Mouse (Mus musculus): Measurements from ENCODE around the gene Slc34a1. TPM values are rescaled to one million over a fixed set of nuclear protein-coding genes. Genes with fewer than 3 reads are reported as not detected.
A peak's percentile ranks its signal among the peaks of the same experiment; 100 is the strongest.

Gene Slc34a1
- polyA plus RNA-seq, 1 experiment: not detected

GRCm38 (mm10) chr13:55463399-55464026, 65.5 kb downstream of the Slc34a1 start:
- Histone ChIP-seq H3K27ac (ENCODE audit: insufficient read depth, low read length) (no peak overlapping the region), H3K4me1 (ENCODE audit: control insufficient read depth, insufficient read depth, low read length) (no peaks in the 10 kb centered on the region), H3K27me3 (ENCODE audit: control insufficient read depth, insufficient read depth, low read length) (no peaks in the 10 kb centered on the region), H3K4me3 (replicated peaks; ENCODE audit: insufficient read depth, low read depth, low read length) (peak overlapping the region; percentile 41)
- WGBS: 21% methylated on average over 14 of the region's 14 CpGs
- DNase-seq: no peak
- TF ChIP-seq POLR2A (IDR thresholded peaks at IDR 0.05; ENCODE audit: borderline replicate concordance, insufficient read depth, low read length) (no peak), CTCF (IDR thresholded peaks at IDR 0.05; ENCODE audit: borderline replicate concordance, insufficient read depth, low read depth, low read length) (no peak)

GRCm38 (mm10) chr13:55464027-55464884, 66.3 kb downstream of the Slc34a1 start, which contains the start of gene Prr7:
TSS of gene Prr7 (plus strand) at chr13:55464267.
- Histone ChIP-seq H3K27ac (ENCODE audit: insufficient read depth, low read length) (no peak within 1 kb of the TSS), H3K4me3 (replicated peaks; ENCODE audit: insufficient read depth, low read depth, low read length) (peak within 1 kb of the TSS; percentile 61), H3K4me1 (ENCODE audit: control insufficient read depth, insufficient read depth, low read length) (peaks cover under 1% of the 10 kb centered on the region; the same call in 1 of the 2 replicates), H3K27me3 (ENCODE audit: control insufficient read depth, insufficient read depth, low read length) (no peaks in the 10 kb centered on the region)
- WGBS: 1% methylated on average over 74 of the region's 84 CpGs
- peak; percentile 56 to 57 for DNase-seq
- no peak for TF ChIP-seq CTCF (IDR thresholded peaks at IDR 0.05; ENCODE audit: borderline replicate concordance, insufficient read depth, low read depth, low read length)
- TF ChIP-seq POLR2A (IDR thresholded peaks at IDR 0.05; ENCODE audit: borderline replicate concordance, insufficient read depth, low read length): no peak

- peak in 1 of 2 experiments; percentile 34 for DNase-seq
Observed at GRCm38 (mm10) chr13:55465184-55465583, 67.2 kb downstream of the Slc34a1 start.

More at GRCm38 (mm10) chr13:55465184-55465583, 67.2 kb downstream of the Slc34a1 start:
- H3K27me3 ChIP-seq (ENCODE audit: control insufficient read depth, insufficient read depth, low read length): no peaks in the 10 kb centered on the region
- no peak overlapping the region for H3K4me3 ChIP-seq (replicated peaks; ENCODE audit: insufficient read depth, low read depth, low read length)
- no peak overlapping the region for H3K27ac ChIP-seq (ENCODE audit: insufficient read depth, low read length)
- TF ChIP-seq CTCF (IDR thresholded peaks at IDR 0.05; ENCODE audit: borderline replicate concordance, insufficient read depth, low read depth, low read length): no peak
- TF ChIP-seq POLR2A (IDR thresholded peaks at IDR 0.05; ENCODE audit: borderline replicate concordance, insufficient read depth, low read length): no peak
- peaks cover 5% of the 10 kb centered on the region for H3K4me1 ChIP-seq (ENCODE audit: control insufficient read depth, insufficient read depth, low read length)
- 38% methylated on average over 3 of the region's 3 CpGs for WGBS

Other genes starting within 250 kb of the Slc34a1 start
- gene Fgfr4, start 245.5 kb upstream of the Slc34a1 start, polyA plus RNA-seq (2012; rRNA removed): 0.05 and 0.16 TPM in 2 replicates
- gene Nsd1, start 188.4 kb upstream of the Slc34a1 start, polyA plus RNA-seq (2012; rRNA removed): 47.5 and 49.5 TPM in 2 replicates
- gene Prelid1, start 77.7 kb upstream of the Slc34a1 start, polyA plus RNA-seq (2012; rRNA removed): 186 and 191 TPM in 2 replicates
- gene Rab24, start 76.2 kb upstream of the Slc34a1 start, polyA plus RNA-seq (2012; rRNA removed): 146 and 148 TPM in 2 replicates
- 0.17 and 0.38 TPM in 2 replicates for gene Mxd3, start 68.4 kb upstream of the Slc34a1 start, polyA plus RNA-seq (2012; rRNA removed)
- gene Lman2, start 35.4 kb upstream of the Slc34a1 start, polyA plus RNA-seq (2012; rRNA removed): 65.1 and 66.7 TPM in 2 replicates
- gene Rgs14, start 28.5 kb upstream of the Slc34a1 start, polyA plus RNA-seq (2012; rRNA removed): 0.30 and 0.46 TPM in 2 replicates
- not detected in 2 replicates for gene Pfn3, start 17.0 kb downstream of the Slc34a1 start, polyA plus RNA-seq (2012; rRNA removed)
- gene F12, start 28.6 kb downstream of the Slc34a1 start, polyA plus RNA-seq (2012; rRNA removed): 0.05 and 0.11 TPM in 2 replicates
- gene Grk6, start 46.9 kb downstream of the Slc34a1 start, polyA plus RNA-seq (2012; rRNA removed): 52.7 and 53.9 TPM in 2 replicates
- 10.7 and 13.0 TPM in 2 replicates for gene Prr7, start 66.1 kb downstream of the Slc34a1 start, polyA plus RNA-seq (2012; rRNA removed)
- 97.4 and 108 TPM in 2 replicates for gene Dbn1, start 89.9 kb downstream of the Slc34a1 start, polyA plus RNA-seq (2012; rRNA removed)
- 66.8 and 67.2 TPM in 2 replicates for gene Pdlim7, start 115.5 kb downstream of the Slc34a1 start, polyA plus RNA-seq (2012; rRNA removed)
- 9.3 and 9.8 TPM in 2 replicates for gene Dok3, start 131.1 kb downstream of the Slc34a1 start, polyA plus RNA-seq (2012; rRNA removed)
- gene Ddx41, start 138.5 kb downstream of the Slc34a1 start, polyA plus RNA-seq (2012; rRNA removed): 66.3 and 70.3 TPM in 2 replicates
- 127 and 128 TPM in 2 replicates for gene Fam193b, start 172.9 kb downstream of the Slc34a1 start, polyA plus RNA-seq (2012; rRNA removed)
- gene Tmed9, start 175.5 kb downstream of the Slc34a1 start, polyA plus RNA-seq (2012; rRNA removed): 107 and 113 TPM in 2 replicates
- 27.9 and 32.0 TPM in 2 replicates for gene B4galt7, start 201.7 kb downstream of the Slc34a1 start, polyA plus RNA-seq (2012; rRNA removed)
- 63.9 and 64.3 TPM in 2 replicates for gene Caml, start 224.8 kb downstream of the Slc34a1 start, polyA plus RNA-seq (2012; rRNA removed)
- 55.3 and 58.6 TPM in 2 replicates for gene Ddx46, start 236.8 kb downstream of the Slc34a1 start, polyA plus RNA-seq (2012; rRNA removed)

Data from cerebellum, adult 2 months (tissue).